Mouse (Mus musculus) right cerebral cortex, postnatal 14 days (tissue): ENCODE measurements around the gene Defb43.

Experiments used
- DNase-seq: peaks from one replicate; pipeline ENCODE4 v3.0.0; 2022

Defb43 gene

DNA sequence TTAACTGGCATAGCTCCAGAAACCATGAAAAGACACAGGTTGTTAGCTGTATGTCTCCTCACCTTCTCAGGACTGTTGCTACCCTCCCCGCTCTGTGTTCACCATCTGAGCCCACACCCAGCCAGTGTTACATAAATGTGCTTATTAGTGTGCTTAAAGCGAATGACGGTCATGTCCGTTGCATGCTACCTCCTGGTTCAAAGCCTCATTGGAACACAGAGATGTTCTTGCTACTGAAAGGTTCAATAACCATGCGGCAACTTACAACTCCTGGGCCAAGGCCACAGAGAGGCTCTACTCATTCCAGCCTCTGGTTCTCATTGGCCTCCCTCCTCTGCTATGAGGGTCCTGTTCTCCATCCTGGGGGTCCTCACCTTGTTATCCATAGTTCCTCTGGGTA is at the start of gene Defb43:
Gene Defb43 (plus strand): TSS at position 301 of the 400 bp plus-strand sequence.
- no peak for DNase-seq

DNA sequence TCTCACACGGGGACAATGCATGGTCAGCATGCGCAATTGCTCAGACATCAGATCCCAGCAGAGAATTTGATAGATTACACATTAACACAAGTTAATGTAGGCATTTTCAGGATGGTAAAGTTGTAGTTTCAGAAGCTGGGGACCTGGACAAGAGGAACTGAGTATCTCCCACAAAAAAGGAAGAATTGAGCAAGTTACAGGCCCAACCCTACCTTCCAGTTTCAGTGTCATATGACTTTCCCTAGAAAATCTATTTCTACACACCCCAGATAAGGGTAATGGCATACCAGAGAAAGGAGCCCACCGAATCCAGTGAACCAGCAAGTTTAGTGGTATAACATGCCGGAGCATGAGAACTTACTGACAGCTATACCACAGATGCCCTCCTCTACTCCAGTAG is 47.9 kb upstream of the Defb43 start:
- no peak for DNase-seq

DNA sequence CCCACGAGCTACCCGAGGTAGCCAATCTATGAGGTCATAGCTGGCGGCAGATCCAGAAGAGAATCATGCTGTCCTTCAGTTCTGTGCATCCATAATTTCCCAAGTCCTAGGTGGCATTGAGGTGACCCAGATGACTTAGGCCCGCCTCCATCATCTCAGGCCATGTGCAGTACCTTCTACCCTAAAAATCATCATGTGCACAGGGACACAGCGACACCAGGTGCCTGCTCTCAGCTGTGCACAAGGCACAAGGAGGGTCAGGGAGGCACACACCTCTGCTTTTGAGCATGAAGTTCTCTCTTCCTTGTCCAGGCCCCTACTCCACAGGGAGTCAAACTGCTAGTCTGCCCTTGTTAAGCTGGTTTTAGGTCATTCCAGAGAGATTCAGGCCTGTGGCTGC is 46.2 kb upstream of the Defb43 start:
- DNase-seq: no peak

DNA sequence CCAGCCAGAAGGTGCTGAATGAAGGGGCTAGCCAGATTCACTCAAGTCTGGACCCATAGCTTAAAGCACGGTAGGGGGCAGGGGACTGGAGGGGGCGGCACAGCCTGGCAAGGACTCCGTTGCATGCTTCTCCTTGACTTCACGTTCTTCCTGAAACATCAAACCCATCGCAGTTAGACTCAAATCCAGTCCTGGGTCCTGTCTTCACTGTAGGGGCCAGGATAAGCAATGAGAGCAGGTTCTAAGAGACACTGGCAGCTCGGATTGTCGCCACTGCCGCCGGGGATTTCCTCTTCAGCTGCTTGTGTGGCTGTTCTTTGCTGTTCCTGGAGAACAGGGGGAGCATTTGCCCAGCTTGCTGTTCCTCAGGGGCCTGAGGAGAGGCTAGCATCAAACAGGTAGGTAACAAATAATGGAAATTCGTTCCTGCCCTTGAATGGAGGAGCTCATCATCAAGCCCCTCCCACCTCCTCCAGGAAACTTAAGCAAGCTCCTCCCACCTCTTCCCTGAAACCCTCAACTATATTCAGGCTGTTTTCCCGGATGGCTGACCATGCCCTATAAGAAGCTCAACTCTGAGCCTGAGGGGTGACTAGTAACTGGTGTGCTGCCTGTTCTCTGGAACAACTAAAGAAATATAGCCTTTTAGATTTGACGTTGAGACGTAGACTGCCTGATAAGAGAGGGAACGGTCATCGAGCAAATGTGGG is 45.6 kb upstream of the Defb43 start:
- DNase-seq: no peak

DNA sequence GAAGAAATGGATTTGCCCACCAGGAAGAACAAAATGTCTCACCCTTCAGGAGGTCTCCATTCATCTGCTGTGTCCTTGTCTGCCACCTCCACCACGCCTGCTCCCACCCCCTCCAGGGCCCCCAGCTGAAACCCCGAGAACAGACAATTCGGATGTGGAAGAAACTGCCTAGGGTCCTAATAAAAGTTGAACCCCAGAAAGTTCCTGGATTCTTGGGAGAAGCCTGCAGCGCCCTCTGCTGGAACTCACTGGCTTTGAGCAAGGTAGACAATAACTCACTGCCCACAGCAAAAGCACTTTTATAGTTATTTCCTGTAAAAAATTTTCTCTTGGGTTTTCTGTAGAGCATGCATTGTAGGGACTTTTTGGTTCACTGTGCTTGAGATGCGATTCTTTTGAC is 36.5 kb upstream of the Defb43 start:
- DNase-seq: peak; percentile 82

DNA sequence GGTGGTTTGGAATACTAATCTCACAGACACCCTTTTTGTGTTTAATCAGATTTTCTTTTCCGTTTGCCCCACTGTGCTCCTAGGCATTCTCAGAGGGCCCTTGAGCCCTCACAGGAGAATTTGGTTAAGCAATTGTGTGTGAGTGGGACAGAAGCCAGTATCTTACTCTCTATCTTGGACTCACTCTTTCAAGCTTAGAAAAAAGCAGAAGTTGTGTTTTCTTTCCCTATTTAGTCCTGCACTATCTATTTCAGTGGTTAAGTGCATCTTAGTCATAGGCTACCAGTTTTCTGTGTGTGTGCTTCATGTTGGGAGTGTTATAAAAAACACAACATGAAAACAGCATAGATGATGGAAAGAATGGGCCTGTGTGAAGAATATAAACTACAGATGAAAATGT is 31.8 kb upstream of the Defb43 start:
- DNase-seq: no peak

DNA sequence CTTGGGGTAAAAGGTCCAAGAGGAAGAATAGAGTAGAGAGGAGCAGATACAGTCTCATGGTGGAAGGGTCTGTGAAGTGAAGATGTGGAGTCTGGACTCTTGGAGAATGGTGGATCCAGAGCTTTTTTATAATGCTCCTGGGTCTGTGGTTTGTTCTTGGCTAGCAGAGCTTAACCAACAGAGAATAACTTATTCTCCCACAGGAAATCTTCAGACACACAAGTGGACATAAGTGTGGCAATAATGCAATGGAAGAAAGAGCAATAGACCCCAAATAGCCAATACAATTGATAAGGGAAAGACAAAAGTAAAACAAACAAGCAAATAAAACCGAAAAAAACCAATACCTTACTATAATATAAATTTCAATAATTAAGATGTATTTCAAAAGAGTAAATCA is 27.2 kb upstream of the Defb43 start, which contains the start of gene Defb48:
Gene Defb48 (minus strand): TSS at position 101 of the 400 bp plus-strand sequence.
- no peak for DNase-seq

DNA sequence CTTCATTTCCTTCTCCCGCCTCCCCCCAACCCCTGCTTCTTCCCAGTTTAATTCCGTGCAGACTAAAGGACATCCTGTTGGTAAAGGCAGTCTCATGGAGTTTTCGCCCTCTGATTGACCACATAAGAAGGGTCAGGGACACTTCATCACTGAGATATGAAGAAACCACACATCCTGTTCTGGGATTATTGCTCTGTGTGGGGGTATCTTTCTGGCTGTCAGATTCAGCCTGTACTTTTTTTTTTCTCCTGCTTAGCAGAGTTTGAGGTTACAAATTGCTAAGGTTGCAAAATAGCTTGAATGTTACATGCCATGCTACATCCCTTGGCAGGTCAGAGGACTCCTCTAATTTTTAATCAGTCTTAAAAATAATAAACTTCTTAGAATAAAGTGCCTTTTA is 20.3 kb upstream of the Defb43 start:
- DNase-seq: no peak

DNA sequence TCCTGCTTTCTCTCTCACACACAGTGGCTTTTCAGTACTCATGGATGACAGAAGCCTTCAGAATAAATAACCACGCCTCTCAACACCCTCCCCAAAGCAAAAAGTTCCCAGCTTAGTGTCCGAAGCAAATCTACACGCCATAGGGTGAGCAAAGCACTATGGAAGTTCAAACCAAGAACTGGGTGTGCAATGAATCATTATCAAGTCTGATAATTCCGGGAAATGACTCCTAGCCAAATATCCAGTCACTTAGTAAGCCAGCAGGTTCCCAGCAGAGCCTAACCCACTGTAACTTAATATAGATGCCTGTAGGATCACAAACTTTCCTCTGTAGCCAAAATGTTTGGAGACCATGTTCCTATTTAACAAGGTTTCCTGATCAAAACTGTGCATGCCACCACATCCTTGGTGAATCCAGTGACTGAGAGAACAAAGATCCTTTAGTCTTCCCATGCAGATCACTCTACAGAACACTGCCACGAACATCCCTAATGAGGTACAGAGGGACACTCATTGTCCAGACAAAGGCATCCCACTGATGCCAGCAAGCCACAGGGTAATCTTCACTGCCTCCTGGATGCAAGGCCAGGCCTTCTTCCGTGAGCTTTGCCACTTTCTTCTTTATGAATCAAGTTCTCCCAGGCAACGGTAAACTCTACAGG is 19.6 kb upstream of the Defb43 start:
- no peak for DNase-seq

DNA sequence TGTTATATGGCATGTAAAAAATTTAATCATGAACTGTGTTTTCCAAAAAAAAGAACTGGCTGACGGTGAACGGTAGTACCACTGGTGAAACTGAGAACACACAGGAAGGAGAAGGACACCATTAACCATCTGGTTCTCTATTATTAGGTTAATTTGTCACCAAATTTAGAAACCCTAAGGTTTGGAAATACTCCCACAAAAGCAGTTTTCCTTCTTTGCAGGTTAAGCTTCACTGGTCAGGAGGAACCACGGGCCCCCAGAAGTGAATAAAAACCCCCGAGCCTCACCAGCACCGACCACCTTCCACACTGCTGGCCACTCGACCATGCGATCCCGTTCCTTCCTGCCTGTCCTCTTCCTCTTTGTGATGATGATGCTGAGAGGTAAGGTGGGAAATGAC is 13.8 kb upstream of the Defb43 start, which contains the start of gene Defb47:
Gene Defb47 (plus strand): TSS at position 301 of the 400 bp plus-strand sequence.
- no peak for DNase-seq

DNA sequence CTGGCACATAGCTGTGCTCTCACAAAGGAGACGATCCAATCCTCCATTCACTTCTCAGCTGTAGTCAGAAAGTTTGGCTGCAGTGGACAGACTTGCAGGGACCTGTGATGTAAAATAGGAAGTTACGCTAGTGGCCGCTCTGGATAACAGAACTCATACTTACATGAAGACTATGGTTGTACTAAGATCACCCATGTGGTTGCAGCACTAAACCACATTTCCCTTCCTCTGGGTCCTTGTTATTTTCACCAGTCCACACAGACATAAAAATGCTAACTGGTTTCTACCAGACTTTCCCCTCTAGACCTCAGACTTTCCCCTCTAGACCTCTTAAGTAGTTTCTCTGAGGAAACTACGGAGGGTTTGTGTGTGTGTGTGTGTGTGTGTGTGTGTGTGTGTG is 12.6 kb upstream of the Defb43 start:
- DNase-seq: no peak

DNA sequence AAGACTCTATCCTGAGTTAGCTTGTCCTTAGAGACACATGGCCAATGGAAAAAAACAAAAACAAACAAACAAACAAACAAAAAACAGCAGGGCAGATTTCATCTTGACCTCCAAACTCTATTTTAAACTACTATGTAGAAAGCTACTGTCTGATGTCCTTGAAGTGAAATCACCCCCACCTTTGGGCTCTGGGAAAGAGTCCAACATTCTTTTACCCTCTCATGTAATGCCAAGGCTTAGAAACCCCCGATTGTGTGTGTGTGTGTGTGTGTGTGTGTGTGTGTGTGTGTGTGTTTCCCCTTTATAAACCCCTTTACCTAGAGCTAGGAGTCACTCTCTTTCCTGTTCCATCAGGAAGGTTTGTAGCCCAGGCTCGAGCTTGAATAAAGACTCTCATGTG is 9.0 kb upstream of the Defb43 start:
- no peak for DNase-seq

DNA sequence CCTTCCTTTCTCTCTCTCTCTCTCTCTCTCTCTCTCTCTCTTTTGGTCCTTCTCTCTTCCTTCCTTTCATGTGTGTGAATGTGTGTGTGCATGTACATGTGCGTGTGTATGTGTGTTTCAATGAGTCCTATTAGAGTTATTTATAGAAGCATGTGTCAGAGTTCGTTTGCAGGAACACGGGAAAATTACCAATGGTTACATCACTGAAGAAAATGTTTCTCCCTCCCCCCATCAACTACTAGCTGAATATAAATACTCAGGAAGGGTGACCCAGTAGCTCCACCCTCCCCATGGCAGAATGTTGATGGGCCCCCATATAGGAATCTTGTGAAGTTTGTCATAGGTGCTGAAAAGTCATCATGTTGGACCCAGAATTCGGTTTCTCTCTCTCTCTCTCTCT is 1.5 kb downstream of the Defb43 start:
- no peak for DNase-seq

DNA sequence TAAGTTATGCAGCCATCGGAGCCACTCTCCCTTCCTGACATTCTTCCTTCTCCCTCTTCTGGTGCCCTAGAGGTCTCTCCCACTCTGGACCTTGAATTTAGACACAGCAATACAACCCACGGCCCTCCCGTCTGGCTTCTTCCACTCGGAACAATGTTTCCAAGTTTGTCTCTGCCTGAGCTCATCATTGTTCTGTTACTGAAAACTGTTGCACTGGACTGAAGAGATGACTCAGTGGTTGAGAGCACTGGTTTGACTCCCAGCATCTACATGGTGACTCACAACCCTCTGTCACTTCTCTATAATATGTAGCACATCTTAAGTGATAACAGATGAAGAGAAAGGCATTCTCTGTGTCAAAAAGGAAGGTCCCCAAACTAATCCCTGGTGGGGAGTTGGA is 3.1 kb downstream of the Defb43 start:
- no peak for DNase-seq

DNA sequence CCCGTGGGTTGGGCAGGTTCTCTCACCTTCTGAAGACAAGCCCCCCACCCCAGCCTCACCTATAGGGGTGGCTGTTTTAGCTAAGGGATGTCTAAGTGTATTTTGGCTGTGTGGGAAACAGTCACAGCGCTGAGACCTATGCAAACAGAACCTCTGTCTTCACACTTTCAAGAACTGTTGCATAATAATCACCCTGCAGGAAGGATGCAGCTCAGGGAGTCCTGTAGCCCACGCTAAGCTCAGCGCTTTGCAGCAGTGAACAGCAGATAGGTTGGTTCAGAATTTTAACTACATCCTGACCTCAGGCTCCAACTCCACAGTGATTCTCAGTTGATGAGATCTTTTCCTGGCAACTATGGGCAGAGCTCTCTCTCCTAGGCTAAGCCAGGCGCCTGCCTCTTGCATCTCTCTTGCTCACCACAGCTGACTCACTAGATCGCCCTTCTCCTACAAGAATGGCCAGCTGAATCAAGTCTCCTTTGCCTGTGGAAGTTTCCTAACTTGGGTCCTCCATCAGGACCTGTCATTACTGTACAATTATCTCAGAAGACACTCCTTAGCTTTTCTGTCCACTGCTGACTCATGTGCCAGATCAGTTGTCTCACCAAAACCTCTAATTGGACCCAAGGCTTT is 9.1 kb downstream of the Defb43 start:
- no peak for DNase-seq

DNA sequence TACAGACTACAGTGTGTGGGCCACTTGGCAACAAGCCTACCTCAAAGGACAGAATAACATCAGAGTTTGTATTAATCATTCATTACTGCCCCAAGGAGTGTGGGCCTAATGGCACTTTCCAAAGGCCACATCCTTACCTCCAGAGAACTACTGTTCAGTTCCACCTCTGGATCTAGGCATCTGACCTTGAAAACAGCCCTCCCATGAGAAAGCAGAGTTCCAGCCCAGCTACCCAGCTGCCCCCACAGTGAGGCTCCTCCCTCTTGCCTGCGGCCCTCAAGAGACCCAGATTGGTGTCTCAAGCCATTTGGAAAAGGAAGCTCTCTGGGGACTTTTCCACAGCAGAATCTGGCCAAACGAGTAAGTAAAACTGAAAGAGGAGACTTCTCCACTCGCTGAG is 35.1 kb downstream of the Defb43 start, which contains the start of gene Defb42:
Gene Defb42 (plus strand): TSS at position 301 of the 400 bp plus-strand sequence.
- DNase-seq: no peak

DNA sequence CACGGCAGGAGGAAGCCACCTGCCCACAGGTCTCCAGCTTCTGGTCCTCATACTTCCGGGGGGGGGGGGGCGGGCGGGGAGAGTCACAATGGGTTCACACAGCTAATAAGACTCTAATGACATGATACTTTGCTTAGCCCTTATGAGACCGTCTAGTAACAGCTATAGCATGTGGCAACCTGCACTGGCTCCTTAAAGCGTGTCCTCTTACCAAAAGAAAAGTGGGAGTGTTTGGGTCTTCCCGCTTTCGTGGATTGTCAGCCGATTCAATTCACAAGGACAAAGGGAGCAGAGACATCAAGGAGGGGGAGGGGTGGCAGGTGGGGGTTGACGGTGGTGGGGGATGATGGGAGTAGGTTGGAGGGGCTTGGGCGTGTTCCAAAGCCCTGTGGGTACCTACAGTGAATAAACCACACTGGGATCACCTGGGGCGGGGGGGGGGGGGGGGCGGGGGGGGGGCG is 38.4 kb downstream of the Defb43 start, which contains the start of gene Defb30:
Gene Defb30 (minus strand): TSS at position 51 of the 461 bp plus-strand sequence.
- no peak for DNase-seq

DNA sequence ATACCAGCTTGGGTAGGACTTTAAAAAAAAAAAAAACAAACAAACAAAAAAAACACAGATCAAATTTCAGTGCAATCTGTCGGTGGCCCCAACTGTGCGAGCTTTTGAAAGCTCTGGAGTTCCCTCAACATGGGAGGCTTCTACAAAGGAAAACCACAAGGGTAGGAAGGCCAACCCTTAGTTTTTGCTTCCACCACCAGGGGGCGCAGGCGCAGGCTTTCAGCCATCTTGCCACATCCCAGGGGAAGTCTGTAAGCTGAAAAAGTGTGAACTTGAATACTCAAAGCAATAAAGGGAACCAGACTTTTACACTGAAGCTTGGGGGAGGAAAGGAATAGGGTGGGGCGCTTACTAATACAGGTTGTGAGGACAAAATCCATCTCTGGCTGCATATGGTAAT is 39.2 kb downstream of the Defb43 start:
- DNase-seq: peak; percentile 66

DNA sequence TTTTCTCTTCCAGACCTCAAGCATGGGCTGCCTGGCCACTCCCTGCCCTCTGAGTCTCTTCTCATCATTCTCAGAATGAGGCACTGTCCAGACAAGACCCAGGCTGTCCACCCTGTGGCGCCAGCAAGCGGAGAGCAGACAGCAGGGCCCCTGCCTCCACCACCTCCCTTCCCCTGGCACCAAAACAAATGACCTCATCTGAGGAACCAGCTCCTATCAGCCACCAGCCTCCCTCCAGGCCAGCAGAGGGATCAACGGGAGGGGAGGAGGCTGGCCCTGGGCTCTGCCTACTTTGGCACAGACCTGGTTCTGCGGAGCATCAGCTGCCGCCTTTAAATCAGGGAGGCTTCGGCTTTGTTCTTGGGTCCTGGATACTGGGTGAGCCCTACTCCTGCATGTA is 43.2 kb downstream of the Defb43 start:
- DNase-seq: no peak

DNA sequence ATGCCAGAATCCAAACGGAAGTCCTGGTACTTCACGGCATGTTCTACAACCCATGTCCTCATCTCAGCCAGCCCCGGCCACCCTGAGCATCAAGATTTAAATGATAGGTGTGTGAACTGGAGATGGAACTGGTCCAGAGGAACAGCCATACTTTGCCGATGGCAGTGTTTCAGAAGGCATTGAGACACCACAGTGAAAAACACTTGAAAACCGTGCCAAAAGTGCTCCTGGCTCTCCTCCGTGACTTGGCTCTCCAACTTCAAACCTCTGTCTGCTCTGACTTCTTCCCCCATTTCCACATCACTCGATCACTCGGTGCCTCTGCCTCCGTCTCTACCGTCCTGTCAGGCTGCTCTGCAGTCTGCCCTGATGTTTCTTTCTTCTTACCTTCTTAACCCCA is 48.8 kb downstream of the Defb43 start:
- no peak for DNase-seq

DNA sequence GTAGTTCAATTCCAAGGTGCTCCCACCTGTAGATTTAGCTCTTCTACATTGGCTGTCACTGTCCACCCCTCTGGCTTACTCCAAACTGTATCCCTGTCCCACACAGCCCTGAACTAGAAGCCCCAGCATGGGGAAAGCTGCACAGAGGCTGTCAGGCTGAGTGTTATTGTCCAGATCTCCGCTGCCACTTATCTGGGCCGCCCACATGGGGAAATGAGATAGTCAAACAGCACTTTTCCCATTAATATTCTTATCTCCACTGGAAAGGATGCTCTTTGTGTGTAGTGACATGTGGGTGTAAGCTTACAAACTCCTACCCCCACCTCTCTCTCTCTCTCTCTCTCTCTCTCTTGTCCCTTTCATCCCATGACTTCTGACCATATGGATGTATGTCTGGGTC is 50.6 kb downstream of the Defb43 start:
- no peak for DNase-seq

DNA sequence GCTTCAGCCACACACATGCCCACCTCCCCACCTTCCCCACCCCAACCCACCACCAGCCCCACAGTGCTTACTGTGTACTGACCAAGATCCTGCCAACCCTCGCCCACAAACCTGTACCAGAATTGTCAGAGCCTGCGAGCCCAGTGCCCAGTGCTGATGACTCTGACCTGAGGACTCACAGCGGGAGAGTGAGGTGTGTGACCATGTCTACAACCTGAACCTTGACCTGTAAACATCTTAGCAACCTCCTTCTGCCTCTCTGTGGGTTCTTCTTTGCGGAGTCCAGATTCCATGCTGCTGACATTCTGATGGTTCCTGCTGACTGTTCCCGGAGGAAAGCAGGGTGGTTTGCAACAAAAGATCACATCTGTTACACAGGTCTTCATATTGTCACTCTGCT is 53.8 kb downstream of the Defb43 start:
- no peak for DNase-seq

DNA sequence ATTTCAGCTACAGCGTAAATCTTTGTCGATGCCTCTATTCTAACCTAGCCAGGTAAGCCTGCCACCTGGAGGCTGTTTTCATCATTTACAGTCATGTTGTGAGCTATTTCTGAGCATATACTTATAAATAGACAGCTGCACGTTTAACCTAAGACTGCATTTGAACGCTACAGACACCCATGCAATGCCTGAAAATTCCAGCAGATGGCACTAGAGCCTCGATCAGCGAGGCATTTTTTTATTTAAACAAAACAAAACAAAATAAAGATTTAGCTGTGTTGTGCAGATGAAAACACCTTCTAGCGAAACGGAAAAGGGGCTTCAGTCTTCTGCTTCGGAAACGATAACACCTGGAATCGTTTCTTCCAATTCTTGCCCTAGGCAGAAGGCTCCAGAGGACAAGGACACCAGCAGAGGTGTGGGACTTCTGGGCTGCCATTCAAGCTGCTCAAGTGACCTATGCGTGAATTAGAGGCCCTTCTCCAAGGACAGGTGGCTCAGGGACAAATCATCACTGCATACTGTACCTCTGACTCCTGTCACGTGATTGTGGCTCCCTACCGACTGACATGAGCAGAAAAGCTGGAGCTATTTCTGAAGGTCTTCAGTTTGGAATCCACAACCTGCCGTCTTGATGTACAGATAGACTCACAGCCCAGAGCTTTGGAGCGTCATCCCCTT is 55.2 kb downstream of the Defb43 start:
- DNase-seq: peak; percentile 80
